Mouse (Mus musculus) embryonic facial prominence, embryonic 13.5 days (tissue): ENCODE measurements at regions not wholly inside any gene's neighbourhood (a gene's known extent, or its start where the extent isn't known, plus 50 kb on each side); places are given as distances from the start of the nearest gene placed in this dataset.

Experiments used
- ATAC-seq: fragments of 200-750 bp; cut with Nextera tagmentation; 2 replicates; pipeline ENCODE4 v1.8.0; 2017; ENCODE audit warnings: low read depth; ENCODE audit not compliant: insufficient number of reproducible peaks, insufficient read depth, low FRiP score, low TSS enrichment
- H3K27ac ChIP-seq: fragments of 300-500 bp; sonication (generic); 2 replicates; pipeline ENCODE4 v1.5.1; 2015; ENCODE audit warnings: moderate library complexity, mild to moderate bottlenecking, inconsistent platforms
- H3K27me3 ChIP-seq: fragments of 300-500 bp; sonication (generic); 2 replicates; pipeline ENCODE4 v1.6.1; 2015; ENCODE audit warnings: mild to moderate bottlenecking, inconsistent platforms
- H3K36me3 ChIP-seq: fragments of 300-500 bp; sonication (generic); 2 replicates; pipeline ENCODE4 v1.6.1; 2015; ENCODE audit warnings: mild to moderate bottlenecking, inconsistent platforms
- H3K4me1 ChIP-seq: fragments of 300-500 bp; sonication (generic); 2 replicates; pipeline ENCODE4 v1.6.1; 2015; ENCODE audit warnings: inconsistent platforms
- H3K4me2 ChIP-seq: fragments of 300-500 bp; sonication (generic); 2 replicates; pipeline ENCODE4 v1.6.1; 2015; ENCODE audit warnings: moderate library complexity, mild to moderate bottlenecking, inconsistent platforms
- H3K4me3 ChIP-seq: fragments of 300-500 bp; sonication (generic); 2 replicates; pipeline ENCODE4 v1.5.1; 2015; ENCODE audit warnings: mild to moderate bottlenecking, inconsistent platforms
- H3K9ac ChIP-seq: fragments of 300-500 bp; sonication (generic); 2 replicates; pipeline ENCODE4 v1.6.1; 2015; ENCODE audit warnings: mild to moderate bottlenecking, inconsistent platforms
- H3K9me3 ChIP-seq: fragments of 300-500 bp; sonication (generic); 2 replicates; pipeline ENCODE4 v1.6.1; 2016; ENCODE audit warnings: inconsistent platforms
- WGBS: fragments of 180-500 bp; shearing (Covaris S2); methylation state at CpG from one replicate; pipeline ENCODE4 v1.1.7; 2015; ENCODE audit warnings: mixed read lengths; 5-methylcytosine and 5-hydroxymethylcytosine counted together

GRCm38 (mm10) chr3:99447361-99447760 is 207.2 kb downstream of the Tbx15 start:
- no peak for ATAC-seq
- 16% methylated on average over 2 of the region's 2 CpGs for whole genome bisulfite sequencing

GRCm38 (mm10) chr3:99447813-99448212 is 207.6 kb downstream of the Tbx15 start:
- Histone ChIP-seq H3K9ac (no peak overlapping the region), H3K4me1 (no peaks in the 10 kb centered on the region), H3K27me3 (no peaks in the 10 kb centered on the region), H3K9me3 (no peaks in the 10 kb centered on the region), H3K36me3 (no peaks in the 10 kb centered on the region), H3K4me2 (no peak overlapping the region), H3K4me3 (no peak overlapping the region), H3K27ac (no peak overlapping the region)
- no peak for ATAC-seq
- 32% methylated on average over 2 of the region's 2 CpGs for WGBS

More at GRCm38 (mm10) chr3:99447361-99447760, 207.2 kb downstream of the Tbx15 start:
- Histone ChIP-seq H3K4me1 (no peaks in the 10 kb centered on the region), H3K36me3 (no peaks in the 10 kb centered on the region), H3K4me3 (no peak overlapping the region), H3K4me2 (no peak overlapping the region), H3K27ac (no peak overlapping the region), H3K9ac (no peak overlapping the region), H3K27me3 (no peaks in the 10 kb centered on the region), H3K9me3 (no peaks in the 10 kb centered on the region)

- H3K9me3 ChIP-seq, result no peaks in the 10 kb centered on the region
- no peak for ATAC-seq
- H3K36me3 ChIP-seq, result no peaks in the 10 kb centered on the region
- H3K9ac ChIP-seq, result no peak overlapping the region
- H3K4me3 ChIP-seq, result no peak overlapping the region
- WGBS, result 83% methylated on average over 12 of the region's 12 CpGs
- H3K27me3 ChIP-seq, result no peaks in the 10 kb centered on the region
- H3K4me2 ChIP-seq, result no peak overlapping the region
- H3K4me1 ChIP-seq, result no peaks in the 10 kb centered on the region
- no peak overlapping the region for H3K27ac ChIP-seq
These were observed 219.1 kb downstream of the Tbx15 start for GRCm38 (mm10) chr3:99459036-99459863.

GRCm38 (mm10) chr3:99499980-99500379 is 259.8 kb downstream of the Tbx15 start:
- Histone ChIP-seq H3K4me3 (no peak overlapping the region), H3K9ac (no peak overlapping the region), H3K4me2 (no peak overlapping the region), H3K27ac (no peak overlapping the region), H3K27me3 (no peaks in the 10 kb centered on the region), H3K4me1 (no peaks in the 10 kb centered on the region), H3K9me3 (no peaks in the 10 kb centered on the region), H3K36me3 (no peaks in the 10 kb centered on the region)
- ATAC-seq, result no peak
- WGBS, result 83% methylated on average over 14 of the region's 14 CpGs

GRCm38 (mm10) chr3:99504772-99505171 is 264.6 kb downstream of the Tbx15 start:
- ATAC-seq, result no peak
- H3K36me3 ChIP-seq, result no peaks in the 10 kb centered on the region
- no peak overlapping the region for H3K4me3 ChIP-seq
- H3K9me3 ChIP-seq, result no peaks in the 10 kb centered on the region
- H3K4me1 ChIP-seq, result no peaks in the 10 kb centered on the region
- no peak overlapping the region for H3K27ac ChIP-seq
- no peak overlapping the region for H3K9ac ChIP-seq
- WGBS, result 82% methylated on average over 2 of the region's 2 CpGs
- H3K27me3 ChIP-seq, result no peaks in the 10 kb centered on the region
- H3K4me2 ChIP-seq, result no peak overlapping the region

GRCm38 (mm10) chr3:99512250-99512649 is 272.1 kb downstream of the Tbx15 start:
- Histone ChIP-seq H3K4me2 (no peak overlapping the region), H3K27me3 (no peaks in the 10 kb centered on the region), H3K4me3 (no peak overlapping the region), H3K9me3 (no peaks in the 10 kb centered on the region), H3K4me1 (no peaks in the 10 kb centered on the region), H3K9ac (no peak overlapping the region), H3K27ac (no peak overlapping the region), H3K36me3 (no peaks in the 10 kb centered on the region)
- 55% methylated on average over 1 of the region's 1 CpGs for WGBS
- no peak for ATAC-seq

- Histone ChIP-seq H3K27me3 (no peaks in the 10 kb centered on the region), H3K9me3 (no peaks in the 10 kb centered on the region), H3K4me2 (no peak overlapping the region), H3K4me3 (no peak overlapping the region), H3K36me3 (no peaks in the 10 kb centered on the region), H3K9ac (no peak overlapping the region), H3K4me1 (no peaks in the 10 kb centered on the region), H3K27ac (no peak overlapping the region)
- ATAC-seq, result no peak
- 75% methylated on average over 2 of the region's 2 CpGs for WGBS
These were observed 272.8 kb downstream of the Tbx15 start for GRCm38 (mm10) chr3:99512933-99513332.

GRCm38 (mm10) chr3:99515751-99516150 is 275.6 kb downstream of the Tbx15 start:
- Histone ChIP-seq H3K27ac (no peak overlapping the region), H3K4me3 (no peak overlapping the region), H3K9me3 (no peaks in the 10 kb centered on the region), H3K4me1 (no peaks in the 10 kb centered on the region), H3K4me2 (no peak overlapping the region), H3K36me3 (no peaks in the 10 kb centered on the region), H3K27me3 (no peaks in the 10 kb centered on the region), H3K9ac (no peak overlapping the region)
- no peak for ATAC-seq
- WGBS, result 86% methylated on average over 8 of the region's 8 CpGs

- H3K9me3 ChIP-seq, result no peaks in the 10 kb centered on the region
- no peak overlapping the region for H3K27ac ChIP-seq
- H3K4me1 ChIP-seq, result no peaks in the 10 kb centered on the region
- no peaks in the 10 kb centered on the region for H3K27me3 ChIP-seq
- no peaks in the 10 kb centered on the region for H3K36me3 ChIP-seq
- H3K9ac ChIP-seq, result no peak overlapping the region
- no peak overlapping the region for H3K4me3 ChIP-seq
- 64% methylated on average over 1 of the region's 1 CpGs for WGBS
- no peak for ATAC-seq
- H3K4me2 ChIP-seq, result no peak overlapping the region
These were observed 320.7 kb downstream of the Tbx15 start for GRCm38 (mm10) chr3:99560917-99561316.

- H3K9me3 ChIP-seq, result no peaks in the 10 kb centered on the region
- ATAC-seq, result no peak
- H3K4me3 ChIP-seq, result no peak overlapping the region
- no peaks in the 10 kb centered on the region for H3K4me1 ChIP-seq
- H3K36me3 ChIP-seq, result no peaks in the 10 kb centered on the region
- no peaks in the 10 kb centered on the region for H3K27me3 ChIP-seq
- WGBS, result 67% methylated on average over 6 of the region's 6 CpGs
- no peak overlapping the region for H3K9ac ChIP-seq
- no peak overlapping the region for H3K4me2 ChIP-seq
- no peak overlapping the region for H3K27ac ChIP-seq
These were observed 311.8 kb upstream of the Spag17 start for GRCm38 (mm10) chr3:99573335-99573976.

GRCm38 (mm10) chr3:99573977-99574373 is 311.2 kb upstream of the Spag17 start:
- ATAC-seq, result no peak
- 77% methylated on average over 3 of the region's 3 CpGs for WGBS
- H3K4me3 ChIP-seq, result no peak overlapping the region

GRCm38 (mm10) chr3:99602679-99603078 is 282.5 kb upstream of the Spag17 start:
- Histone ChIP-seq H3K4me3 (no peak overlapping the region), H3K9ac (no peak overlapping the region), H3K4me2 (no peak overlapping the region), H3K27ac (no peak overlapping the region), H3K36me3 (no peaks in the 10 kb centered on the region), H3K9me3 (no peaks in the 10 kb centered on the region), H3K27me3 (no peaks in the 10 kb centered on the region), H3K4me1 (peaks cover 8% of the 10 kb centered on the region)
- WGBS, result 12% methylated on average over 3 of the region's 3 CpGs
- no peak for ATAC-seq

More at GRCm38 (mm10) chr3:99573977-99574373, 311.2 kb upstream of the Spag17 start:
- H3K4me2 ChIP-seq, result no peak overlapping the region
- H3K27me3 ChIP-seq, result no peaks in the 10 kb centered on the region
- no peaks in the 10 kb centered on the region for H3K4me1 ChIP-seq
- H3K27ac ChIP-seq, result no peak overlapping the region
- H3K36me3 ChIP-seq, result no peaks in the 10 kb centered on the region
- H3K9me3 ChIP-seq, result no peaks in the 10 kb centered on the region
- H3K9ac ChIP-seq, result no peak overlapping the region
